Mouse (Mus musculus) adrenal gland, postnatal 14 days (tissue): ENCODE measurements around the gene Syce2. TPM values are rescaled to one million over a fixed set of nuclear protein-coding genes. Genes with fewer than 3 reads are reported as not detected.
A peak's percentile ranks its signal among the peaks of the same experiment; 100 is the strongest.

Experiments used
- DNase-seq: peaks from one replicate; pipeline ENCODE4 v3.0.0; 2021; ENCODE audit warnings: mixed read lengths
- total RNA-seq: library from RNA; stranded (reverse); gene quantifications from 2 replicates; pipeline ENCODE4 v1.2.3, GENCODE M21; 2021

Syce2 gene
- total RNA-seq, 1 experiment from 2014 or later = 17.6 TPM

GRCm38 (mm10) chr8:84844397-84845070 is 27.4 kb upstream of the Syce2 start:
- DNase-seq = no peak

DNA sequence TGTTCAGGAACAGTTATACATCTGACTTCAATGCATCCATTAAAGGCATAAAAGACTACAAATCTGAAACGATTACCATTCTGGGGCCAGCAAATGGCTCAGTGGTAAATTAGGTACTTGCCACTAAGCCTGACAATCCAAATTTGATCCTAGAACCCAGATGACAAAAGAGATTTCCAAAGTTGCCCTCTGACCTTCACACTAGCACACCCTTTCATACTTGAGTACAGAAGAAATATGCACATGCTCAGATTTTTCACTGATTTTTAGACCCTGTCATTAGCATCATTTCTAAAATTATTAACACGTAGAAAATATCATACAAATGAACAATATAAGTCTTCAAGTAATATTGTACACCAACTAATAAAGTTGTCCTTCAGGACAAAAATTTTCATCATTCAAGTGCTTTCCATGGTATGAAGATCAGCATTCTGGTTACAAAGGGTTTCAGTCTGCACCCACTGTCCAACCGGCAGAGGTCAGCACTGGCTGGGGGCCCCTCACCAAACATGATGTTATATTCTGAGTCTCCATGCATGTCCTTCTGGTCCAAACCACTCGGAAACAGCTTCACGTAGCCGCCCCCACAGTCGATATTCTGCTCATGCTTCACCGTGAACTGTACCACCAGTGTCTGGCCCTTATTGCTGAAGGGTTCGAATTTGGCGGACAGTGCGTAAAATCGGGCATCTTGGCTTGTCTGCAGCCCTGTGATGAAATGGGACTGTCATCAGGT is 26.4 kb upstream of the Syce2 start:
- peak; percentile 72 for DNase-seq

GRCm38 (mm10) chr8:84846094-84846721 is 25.7 kb upstream of the Syce2 start:
- DNase-seq = no peak

- peak; percentile 100 for DNase-seq
Observed at GRCm38 (mm10) chr8:84846722-84847572, 25.0 kb upstream of the Syce2 start, which contains the start of gene Calr. Gene Calr (minus strand): TSS chr8:84846934.

GRCm38 (mm10) chr8:84847684-84848435 is 24.1 kb upstream of the Syce2 start:
- no peak for DNase-seq

DNA sequence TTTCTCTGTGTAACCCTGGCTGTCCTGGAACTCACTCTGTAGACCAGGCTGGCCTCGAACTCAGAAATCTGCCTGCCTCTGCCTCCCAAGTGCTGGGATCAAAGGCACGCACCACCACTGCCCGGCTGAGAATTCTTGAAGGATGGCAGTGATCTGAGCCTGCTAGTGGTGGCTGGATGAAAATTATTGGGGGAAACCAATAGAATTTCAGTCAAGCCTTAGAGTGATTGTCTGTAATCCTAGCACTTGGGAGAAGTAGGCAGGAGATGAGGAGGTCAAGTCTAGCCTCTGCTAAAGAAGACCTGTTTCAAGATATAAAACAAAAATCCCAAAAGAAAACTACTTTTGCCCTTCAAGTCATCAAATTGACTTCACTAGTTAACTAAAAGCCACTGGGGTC is 15.5 kb upstream of the Syce2 start:
- no peak for DNase-seq

DNA sequence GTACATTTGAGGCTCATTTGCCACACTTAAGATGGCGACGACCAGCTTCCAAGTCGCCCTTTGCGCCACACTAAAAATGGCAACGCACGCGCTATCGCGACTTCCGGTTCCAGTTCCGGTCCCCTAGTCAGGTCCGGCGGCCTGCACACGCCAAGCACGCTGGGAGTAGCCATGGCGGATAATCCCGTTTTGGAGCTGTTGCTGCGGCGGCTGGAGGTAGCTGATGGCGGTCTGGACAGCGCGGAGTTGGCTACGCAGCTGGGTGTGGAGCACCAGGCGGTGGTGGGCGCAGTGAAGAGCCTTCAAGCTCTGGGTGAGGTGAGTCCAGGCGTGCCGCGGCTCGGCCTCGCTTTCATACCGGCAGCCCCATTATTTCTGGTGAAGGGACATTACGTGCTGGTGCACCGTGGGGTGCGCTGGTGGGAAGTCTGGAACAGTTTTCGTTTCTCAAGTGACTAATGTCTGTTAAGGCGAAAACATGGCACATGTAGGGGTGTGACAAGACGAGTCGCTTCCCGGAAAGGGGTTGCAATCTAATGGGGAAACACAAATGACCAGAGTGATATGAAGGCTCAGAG is 15.0 kb upstream of the Syce2 start, which contains the start of gene Farsa:
Farsa (plus strand) TSS at position 126 of the 578 bp plus-strand sequence.
- peak; percentile 96 for DNase-seq

DNA sequence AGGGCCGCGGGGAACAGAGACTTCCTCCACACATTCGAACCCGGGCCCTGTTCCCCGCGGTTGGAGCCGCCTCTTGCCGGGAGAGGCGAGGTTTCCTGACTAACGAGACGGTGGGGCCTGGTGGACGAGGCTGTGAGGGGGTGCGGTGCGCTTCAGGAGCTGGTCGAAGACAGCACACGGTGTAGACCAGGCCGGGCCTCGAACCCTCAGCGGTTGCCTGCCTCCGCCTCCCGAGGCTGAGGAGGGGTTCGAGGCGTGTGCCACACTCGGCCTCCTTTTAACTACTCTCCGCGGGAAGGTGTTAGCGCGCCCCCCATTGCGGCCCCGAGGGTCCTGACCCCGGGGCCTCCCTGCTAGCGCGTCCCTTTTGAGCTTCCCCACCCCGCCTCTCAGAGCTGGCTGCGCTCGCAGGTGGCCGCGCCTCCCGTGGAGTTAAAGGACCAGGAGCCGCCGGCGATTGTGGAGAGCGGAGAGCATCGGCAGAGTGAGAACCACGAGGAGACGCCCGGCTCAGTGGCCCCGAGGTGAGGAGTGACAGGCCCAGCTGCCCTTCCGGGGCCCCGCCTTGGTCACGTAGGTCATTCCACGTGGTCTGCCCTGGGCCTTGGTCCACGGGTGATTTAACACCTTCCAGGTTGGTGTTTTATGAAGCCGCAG is 526 bp downstream of the Syce2 start:
- DNase-seq = peak; percentile 76

DNA sequence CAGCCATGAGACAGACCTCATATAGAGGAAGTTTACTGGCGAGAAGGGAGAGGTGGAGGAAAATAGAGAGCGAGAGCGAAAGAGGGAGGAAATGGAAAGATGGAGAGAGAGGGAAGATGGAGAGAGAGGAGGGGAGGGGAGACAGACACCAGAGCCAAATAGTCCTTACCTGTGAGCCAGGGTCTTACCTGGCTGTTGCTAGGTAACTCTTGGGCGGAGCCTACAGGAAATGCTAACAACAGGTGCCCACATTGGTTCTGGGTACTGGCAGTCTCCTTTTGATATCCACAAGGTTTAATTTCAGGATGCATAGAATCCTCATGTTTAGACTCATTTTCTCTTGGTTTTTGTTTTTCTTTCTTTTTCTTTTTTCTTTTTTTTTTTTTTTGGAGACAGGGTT is 1.1 kb downstream of the Syce2 start:
- no peak for DNase-seq

- no peak for DNase-seq
Observed at GRCm38 (mm10) chr8:84874339-84874738, 2.4 kb downstream of the Syce2 start.

DNA sequence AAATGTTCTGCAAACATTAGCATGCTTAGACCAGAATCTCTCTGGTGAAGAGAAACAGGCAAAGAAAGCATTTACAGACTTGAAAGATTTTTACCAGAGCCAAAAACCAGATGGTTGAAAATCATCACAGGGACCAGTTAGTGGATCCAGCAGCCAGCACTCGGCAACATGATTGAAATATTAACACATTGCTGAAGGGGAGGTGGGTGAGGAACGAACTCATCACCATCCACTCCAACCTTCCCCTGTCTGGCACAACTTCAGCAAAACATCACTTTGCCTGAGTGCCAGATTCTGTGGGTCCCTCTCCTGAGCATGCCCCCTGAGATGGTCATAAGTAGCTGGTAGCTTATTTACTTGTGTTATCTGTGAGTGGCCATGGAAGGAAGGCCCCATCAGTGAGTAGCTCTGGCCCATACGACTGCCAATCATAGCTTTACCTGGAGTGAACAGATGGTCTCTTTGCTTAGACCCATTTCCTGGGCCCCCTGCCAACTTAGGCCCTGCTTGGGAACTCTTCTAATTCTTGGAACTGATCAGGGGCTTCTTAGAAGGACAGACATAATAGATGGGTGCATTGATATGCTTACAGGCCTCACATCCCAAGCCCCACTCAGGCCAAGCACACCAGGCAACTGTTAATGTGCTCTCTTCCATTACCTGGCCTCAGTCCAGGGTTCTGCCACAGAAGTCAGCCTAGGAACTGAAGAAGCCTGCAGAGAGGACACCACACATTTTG is 5.6 kb downstream of the Syce2 start:
- DNase-seq = no peak

DNA sequence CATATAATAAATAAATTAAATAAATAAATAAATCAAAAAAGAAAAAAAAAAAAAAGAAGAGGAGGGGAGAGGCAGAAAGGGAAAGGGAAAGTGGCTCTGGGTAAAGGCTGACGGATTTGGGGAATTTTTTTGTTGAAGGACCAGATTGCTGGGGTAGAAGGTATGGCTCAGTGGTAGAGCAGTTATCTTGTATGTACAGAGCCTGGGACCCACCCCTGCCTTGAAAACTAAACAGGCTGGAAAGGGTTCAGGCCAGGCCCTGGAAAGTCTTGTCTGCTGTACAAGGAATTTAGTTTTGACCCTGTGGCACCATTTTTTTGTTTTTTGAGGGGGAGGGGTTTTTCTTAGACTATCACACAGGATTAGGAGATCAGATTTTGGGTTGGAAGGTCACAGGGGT is 7.0 kb downstream of the Syce2 start:
- DNase-seq = no peak

DNA sequence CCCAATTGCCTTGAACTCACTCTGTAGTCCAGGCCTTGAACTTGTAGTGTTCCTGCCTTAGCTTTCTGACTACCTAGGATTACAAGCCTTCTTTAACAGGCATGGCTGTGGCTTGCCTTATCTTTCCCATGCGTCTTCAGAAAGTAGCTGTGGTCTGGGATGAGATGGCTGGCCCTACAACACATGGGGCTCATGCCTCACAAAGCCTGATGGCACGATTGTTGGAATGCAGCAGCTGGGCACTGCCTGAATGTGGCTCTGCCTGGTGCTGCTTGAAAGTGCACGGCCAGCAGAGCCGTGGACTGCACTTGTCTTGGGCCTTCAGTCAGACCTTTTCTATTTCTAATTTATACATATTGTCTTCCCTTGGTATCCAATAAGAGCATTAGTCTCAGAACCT is 12.8 kb downstream of the Syce2 start:
- DNase-seq = no peak

DNA sequence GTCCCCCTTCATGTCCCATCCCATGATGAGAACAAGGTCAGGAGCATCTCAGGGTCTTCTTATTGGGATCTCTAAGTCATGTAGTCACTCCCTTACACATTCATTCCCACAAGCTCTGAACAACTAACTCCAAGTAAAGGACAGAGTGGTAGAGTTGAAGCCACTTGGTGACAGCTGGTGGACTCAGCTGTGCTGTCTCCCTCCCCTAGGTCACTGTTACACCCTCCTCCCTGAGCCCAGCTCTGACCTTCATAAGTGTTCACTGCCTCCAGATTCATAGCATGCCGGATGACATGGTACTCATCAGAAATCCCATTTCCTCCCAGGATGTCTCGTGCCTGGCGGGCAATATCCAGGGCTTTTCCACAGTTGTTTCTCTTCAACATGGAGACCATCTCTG is 16.4 kb downstream of the Syce2 start:
- no peak for DNase-seq

DNA sequence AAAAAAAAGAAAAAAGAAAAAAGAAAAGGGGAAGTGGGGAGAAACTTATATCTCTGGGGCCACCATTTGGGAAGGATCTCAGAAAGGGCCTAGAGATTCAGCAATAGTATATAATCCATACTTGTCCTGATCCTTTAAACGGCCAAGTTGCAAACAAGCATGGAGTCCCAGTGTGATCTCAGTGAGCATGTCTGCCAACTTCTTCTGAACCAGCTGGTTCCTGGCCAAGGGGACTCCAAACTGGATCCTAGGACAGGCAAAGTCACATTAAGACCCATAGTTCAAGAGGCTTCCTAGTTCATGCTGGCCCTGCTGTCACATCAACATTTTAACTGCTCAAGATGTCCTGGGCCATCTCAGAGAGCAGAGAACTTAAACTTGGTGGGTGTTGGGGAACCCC is 17.2 kb downstream of the Syce2 start:
- DNase-seq = no peak

DNA sequence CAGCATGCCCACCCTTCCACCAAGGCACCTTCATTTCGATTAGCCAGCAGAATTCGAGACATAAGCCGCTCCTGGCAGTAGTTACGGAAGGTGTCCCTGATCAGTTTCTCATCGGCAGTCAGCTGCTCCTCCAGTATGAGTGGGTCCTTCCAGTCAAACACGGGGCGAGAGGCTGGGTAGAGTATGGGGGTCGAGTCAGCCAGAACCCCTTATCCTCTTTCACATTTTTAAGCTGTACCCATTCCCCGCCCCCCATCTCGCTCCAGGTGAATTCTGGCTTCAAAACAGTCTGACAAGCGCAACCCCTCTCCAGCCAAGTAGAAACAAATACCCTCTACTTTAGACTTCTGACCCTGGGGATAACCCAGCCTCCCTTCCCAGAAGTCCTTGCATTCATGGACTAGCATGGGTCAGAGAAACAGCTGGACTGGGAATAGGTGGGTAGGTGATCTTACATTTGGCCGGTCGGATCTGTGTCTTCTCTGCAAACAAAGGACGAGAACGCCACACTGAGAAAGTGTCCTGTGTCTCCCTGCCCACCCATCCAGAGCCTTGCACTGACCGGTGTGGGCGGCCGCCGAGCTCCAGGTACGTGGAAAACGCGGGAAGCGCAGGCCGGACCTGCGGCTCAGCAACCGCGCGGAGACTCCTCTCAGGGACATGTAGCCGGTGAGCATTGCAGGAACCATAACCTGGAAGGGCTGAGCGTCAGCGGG is 21.2 kb downstream of the Syce2 start:
- DNase-seq = no peak

DNA sequence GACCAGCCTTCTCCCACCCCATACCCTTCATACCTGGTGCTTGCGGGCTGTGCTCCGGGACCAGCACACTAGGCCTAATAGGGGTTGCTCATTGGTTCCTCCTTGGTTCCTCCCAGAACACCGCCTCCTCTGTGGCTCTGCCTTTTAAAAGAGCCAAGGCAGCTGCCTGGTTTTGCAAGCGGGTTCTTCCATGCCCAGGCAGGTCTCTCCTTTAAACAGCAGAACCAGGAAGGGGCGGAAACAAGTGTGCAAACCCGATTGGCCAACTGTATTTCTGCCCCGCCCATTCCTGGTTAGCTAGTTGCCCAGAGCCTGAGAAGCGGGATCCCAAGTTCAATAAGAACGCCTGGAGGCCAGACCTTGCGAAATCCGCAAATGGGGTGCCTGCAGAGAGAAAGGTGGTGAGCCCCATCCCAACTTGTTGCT is 21.8 kb downstream of the Syce2 start, which contains the start of gene Gcdh:
Gcdh (minus strand) TSS at position 213 of the 426 bp plus-strand sequence.
- DNase-seq = peak; percentile 94

- no peak for DNase-seq
Observed at GRCm38 (mm10) chr8:84895963-84896362, 24.1 kb downstream of the Syce2 start.

DNA sequence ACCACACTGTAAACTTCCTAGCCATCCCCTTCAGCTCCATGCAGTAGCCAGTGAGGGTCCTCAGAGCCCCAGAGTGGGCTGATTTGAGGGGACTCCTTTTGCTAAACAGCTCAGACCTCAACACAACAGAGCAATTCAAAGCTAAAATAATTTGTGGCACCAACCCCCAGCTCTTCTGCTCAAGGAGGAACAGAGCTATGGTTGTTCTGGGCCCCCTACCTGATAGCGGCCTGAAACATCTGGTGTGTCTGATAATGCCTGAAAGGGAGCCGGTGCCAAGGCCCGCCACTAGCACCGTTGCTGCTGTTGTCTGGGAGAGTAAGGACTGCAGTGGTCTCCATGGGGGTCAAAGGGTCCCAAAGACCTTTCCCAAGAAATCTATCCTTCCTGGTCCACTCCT is 29.2 kb downstream of the Syce2 start:
- DNase-seq = no peak
